Mouse (Mus musculus) embryo, embryonic 10.5 days (tissue): ENCODE results near the gene Mprip.
A peak's percentile ranks its signal among the peaks of the same experiment; 100 is the strongest.
"Not testable (repeated sequence)": the region's sequence is repeated elsewhere in the genome, so short reads cannot be mapped to it uniquely, and the experiment has no call there.

Source experiments
- DNase-seq: peaks from one replicate; pipeline ENCODE4 v3.0.0-alpha.2; 2015; ENCODE audit warnings: low spot score

Gene Mprip

GRCm38 (mm10) chr11:59655337-59655736 lies 5.8 kb upstream of the Mprip start:
- DNase-seq, result peak; percentile 26

- no peak for DNase-seq
Observed at GRCm38 (mm10) chr11:59656016-59656415, 5.1 kb upstream of the Mprip start.

- peak; percentile 55 for DNase-seq
Observed at GRCm38 (mm10) chr11:59661601-59662248, 620 bp downstream of the Mprip start.

GRCm38 (mm10) chr11:59662249-59662788 lies 1.2 kb downstream of the Mprip start:
- peak; percentile 96 for DNase-seq

GRCm38 (mm10) chr11:59662877-59663775 lies 2.0 kb downstream of the Mprip start:
- peak; percentile 35 for DNase-seq

- DNase-seq, result peak; percentile 28
Observed at GRCm38 (mm10) chr11:59663776-59664320, 2.7 kb downstream of the Mprip start.

- peak; percentile 32 for DNase-seq
Observed at GRCm38 (mm10) chr11:59664818-59665217, 3.7 kb downstream of the Mprip start.

GRCm38 (mm10) chr11:59671049-59671693 lies 10.1 kb downstream of the Mprip start:
- DNase-seq, result no peak

GRCm38 (mm10) chr11:59674013-59674412 lies 12.9 kb downstream of the Mprip start:
- DNase-seq, result no peak

- DNase-seq, result not testable (repeated sequence)
Observed at GRCm38 (mm10) chr11:59674746-59675145, 13.6 kb downstream of the Mprip start.

GRCm38 (mm10) chr11:59677767-59678166 lies 16.7 kb downstream of the Mprip start:
- no peak for DNase-seq

- DNase-seq, result no peak
Observed at GRCm38 (mm10) chr11:59678693-59679092, 17.6 kb downstream of the Mprip start.

GRCm38 (mm10) chr11:59680111-59680510 lies 19.0 kb downstream of the Mprip start:
- DNase-seq, result no peak

GRCm38 (mm10) chr11:59684956-59685355 lies 23.9 kb downstream of the Mprip start:
- DNase-seq, result no peak

- DNase-seq, result no peak
Observed at GRCm38 (mm10) chr11:59694533-59694932, 33.4 kb downstream of the Mprip start.

- DNase-seq, result no peak
Observed at GRCm38 (mm10) chr11:59695550-59695949, 34.4 kb downstream of the Mprip start.

GRCm38 (mm10) chr11:59697572-59697971 lies 36.5 kb downstream of the Mprip start:
- no peak for DNase-seq

GRCm38 (mm10) chr11:59700787-59701186 lies 39.7 kb downstream of the Mprip start:
- no peak for DNase-seq

- DNase-seq, result no peak
Observed at GRCm38 (mm10) chr11:59705113-59705512, 44.0 kb downstream of the Mprip start.

- no peak for DNase-seq
Observed at GRCm38 (mm10) chr11:59707481-59707880, 46.4 kb downstream of the Mprip start.

- DNase-seq, result peak; percentile 64
Observed at GRCm38 (mm10) chr11:59707931-59708611, 47.0 kb downstream of the Mprip start.
